Mouse (Mus musculus): ENCODE data around the gene Dlx5. TPM values are rescaled to one million over a fixed set of nuclear protein-coding genes. Genes with fewer than 3 reads are reported as not detected.

Dlx5 gene
- polyA plus RNA-seq, 1 experiment from 2014 or later: 0.34 TPM

- Histone ChIP-seq H3K9me3 (ENCODE audit: control insufficient read depth, low read length) (no peaks in the 10 kb centered on the region), H3K27ac (ENCODE audit: low read depth, low read length) (no peak within 1 kb of the TSS), H3K4me1 (ENCODE audit: control insufficient read depth, insufficient read depth, low read length) (peaks cover 11% of the 10 kb centered on the region; the same call in 1 of the 2 replicates), H3K27me3 (ENCODE audit: control insufficient read depth, insufficient read depth, low read length) (peaks cover 93% of the 10 kb centered on the region), H3K36me3 (ENCODE audit: control insufficient read depth, insufficient read depth, low read length) (no peaks in the 10 kb centered on the region), H3K9ac (ENCODE audit: low read depth, low read length) (peak within 1 kb of the TSS; percentile 40), H3K4me2 (replicated peaks; ENCODE audit: low read depth, low read length) (peak within 1 kb of the TSS; percentile 62), H3K4me3 (ENCODE audit: low read length) (peak within 1 kb of the TSS; percentile 39)
- under 1% methylated on average over 46 of the region's 52 CpGs for WGBS
- ATAC-seq (ENCODE audit: low FRiP score, low TSS enrichment): peak; percentile 72
These were observed 18.6 kb downstream of the Dlx5 start, which contains the start of gene Dlx6 for GRCm38 (mm10) chr6:6863160-6863870. Gene Dlx6, plus strand, starts transcription at chr6:6863334.

GRCm38 (mm10) chr6:6862611-6863010 lies 19.3 kb downstream of the Dlx5 start:
- peak overlapping the region; percentile 62 for H3K4me2 ChIP-seq (replicated peaks; ENCODE audit: low read depth, low read length)
- H3K9me3 ChIP-seq (ENCODE audit: control insufficient read depth, low read length): no peaks in the 10 kb centered on the region
- no peak overlapping the region for H3K27ac ChIP-seq (ENCODE audit: low read depth, low read length)
- under 1% methylated on average over 23 of the region's 23 CpGs for WGBS
- ATAC-seq (ENCODE audit: low FRiP score, low TSS enrichment): peak; percentile 64
- peaks cover 96% of the 10 kb centered on the region for H3K27me3 ChIP-seq (ENCODE audit: control insufficient read depth, insufficient read depth, low read length)
- H3K36me3 ChIP-seq (ENCODE audit: control insufficient read depth, insufficient read depth, low read length): no peaks in the 10 kb centered on the region
- peaks cover 11% of the 10 kb centered on the region; the same call in 1 of the 2 replicates for H3K4me1 ChIP-seq (ENCODE audit: control insufficient read depth, insufficient read depth, low read length)
- no peak overlapping the region for H3K9ac ChIP-seq (ENCODE audit: low read depth, low read length)
- H3K4me3 ChIP-seq (ENCODE audit: low read length): peak overlapping the region; percentile 39

GRCm38 (mm10) chr6:6861798-6862428 lies 20.0 kb downstream of the Dlx5 start:
- H3K27me3 ChIP-seq (ENCODE audit: control insufficient read depth, insufficient read depth, low read length): peaks cover 96% of the 10 kb centered on the region
- H3K36me3 ChIP-seq (ENCODE audit: control insufficient read depth, insufficient read depth, low read length): no peaks in the 10 kb centered on the region
- H3K9ac ChIP-seq (ENCODE audit: low read depth, low read length): no peak overlapping the region
- H3K4me1 ChIP-seq (ENCODE audit: control insufficient read depth, insufficient read depth, low read length): peaks cover 11% of the 10 kb centered on the region; the same call in 1 of the 2 replicates
- H3K27ac ChIP-seq (ENCODE audit: low read depth, low read length): no peak overlapping the region
- no peak overlapping the region for H3K4me3 ChIP-seq (ENCODE audit: low read length)
- 2% methylated on average over 11 of the region's 11 CpGs for WGBS
- no peak overlapping the region for H3K4me2 ChIP-seq (replicated peaks; ENCODE audit: low read depth, low read length)
- H3K9me3 ChIP-seq (ENCODE audit: control insufficient read depth, low read length): no peaks in the 10 kb centered on the region
- ATAC-seq (ENCODE audit: low FRiP score, low TSS enrichment): no peak

GRCm38 (mm10) chr6:6861086-6861797 lies 20.6 kb downstream of the Dlx5 start:
- ATAC-seq (ENCODE audit: low FRiP score, low TSS enrichment): no peak
- Histone ChIP-seq H3K4me3 (ENCODE audit: low read length) (0 out of 2 replicates have a peak overlapping the region, but pooled peaks have one; percentile 6), H3K36me3 (ENCODE audit: control insufficient read depth, insufficient read depth, low read length) (no peaks in the 10 kb centered on the region), H3K9ac (ENCODE audit: low read depth, low read length) (no peak overlapping the region), H3K27me3 (ENCODE audit: control insufficient read depth, insufficient read depth, low read length) (peaks cover 96% of the 10 kb centered on the region), H3K4me2 (replicated peaks; ENCODE audit: low read depth, low read length) (no peak overlapping the region), H3K27ac (ENCODE audit: low read depth, low read length) (no peak overlapping the region), H3K4me1 (ENCODE audit: control insufficient read depth, insufficient read depth, low read length) (peaks cover 11% of the 10 kb centered on the region; the same call in 1 of the 2 replicates), H3K9me3 (ENCODE audit: control insufficient read depth, low read length) (no peaks in the 10 kb centered on the region)
- under 1% methylated on average over 21 of the region's 21 CpGs for WGBS

GRCm38 (mm10) chr6:6860411-6861085 lies 21.3 kb downstream of the Dlx5 start:
- no peaks in the 10 kb centered on the region for H3K36me3 ChIP-seq (ENCODE audit: control insufficient read depth, insufficient read depth, low read length)
- WGBS: under 1% methylated on average over 33 of the region's 33 CpGs
- no peak overlapping the region for H3K27ac ChIP-seq (ENCODE audit: low read depth, low read length)
- H3K9me3 ChIP-seq (ENCODE audit: control insufficient read depth, low read length): no peaks in the 10 kb centered on the region
- H3K4me1 ChIP-seq (ENCODE audit: control insufficient read depth, insufficient read depth, low read length): peaks cover 11% of the 10 kb centered on the region; the same call in 1 of the 2 replicates
- H3K4me2 ChIP-seq (replicated peaks; ENCODE audit: low read depth, low read length): no peak overlapping the region
- peaks cover 96% of the 10 kb centered on the region for H3K27me3 ChIP-seq (ENCODE audit: control insufficient read depth, insufficient read depth, low read length)
- no peak overlapping the region for H3K9ac ChIP-seq (ENCODE audit: low read depth, low read length)
- ATAC-seq (ENCODE audit: low FRiP score, low TSS enrichment): no peak
- H3K4me3 ChIP-seq (ENCODE audit: low read length): peak overlapping the region; percentile 6; the same call in 1 of the 2 replicates

- H3K27ac ChIP-seq (ENCODE audit: low read depth, low read length): no peak overlapping the region
- H3K9me3 ChIP-seq (ENCODE audit: control insufficient read depth, low read length): no peaks in the 10 kb centered on the region
- WGBS: under 1% methylated on average over 21 of the region's 21 CpGs
- H3K4me1 ChIP-seq (ENCODE audit: control insufficient read depth, insufficient read depth, low read length): peaks cover 11% of the 10 kb centered on the region; the same call in 1 of the 2 replicates
- peaks cover 96% of the 10 kb centered on the region for H3K27me3 ChIP-seq (ENCODE audit: control insufficient read depth, insufficient read depth, low read length)
- ATAC-seq (ENCODE audit: low FRiP score, low TSS enrichment): no peak
- H3K4me3 ChIP-seq (ENCODE audit: low read length): no peak overlapping the region; the same call in 1 of the 2 replicates
- H3K4me2 ChIP-seq (replicated peaks; ENCODE audit: low read depth, low read length): no peak overlapping the region
- no peaks in the 10 kb centered on the region for H3K36me3 ChIP-seq (ENCODE audit: control insufficient read depth, insufficient read depth, low read length)
- no peak overlapping the region for H3K9ac ChIP-seq (ENCODE audit: low read depth, low read length)
These were observed 21.9 kb downstream of the Dlx5 start for GRCm38 (mm10) chr6:6859950-6860410.

GRCm38 (mm10) chr6:6859111-6859949 lies 22.6 kb downstream of the Dlx5 start:
- Histone ChIP-seq H3K4me1 (ENCODE audit: control insufficient read depth, insufficient read depth, low read length) (peaks cover 11% of the 10 kb centered on the region; the same call in 1 of the 2 replicates), H3K4me3 (ENCODE audit: low read length) (no peak overlapping the region), H3K27ac (ENCODE audit: low read depth, low read length) (no peak overlapping the region), H3K36me3 (ENCODE audit: control insufficient read depth, insufficient read depth, low read length) (no peaks in the 10 kb centered on the region), H3K9me3 (ENCODE audit: control insufficient read depth, low read length) (no peaks in the 10 kb centered on the region), H3K9ac (ENCODE audit: low read depth, low read length) (no peak overlapping the region), H3K27me3 (ENCODE audit: control insufficient read depth, insufficient read depth, low read length) (peaks cover 97% of the 10 kb centered on the region), H3K4me2 (replicated peaks; ENCODE audit: low read depth, low read length) (no peak overlapping the region)
- WGBS: 1% methylated on average over 19 of the region's 19 CpGs
- no peak for ATAC-seq (ENCODE audit: low FRiP score, low TSS enrichment)

GRCm38 (mm10) chr6:6858571-6858970 lies 23.3 kb downstream of the Dlx5 start:
- no peak overlapping the region for H3K27ac ChIP-seq (ENCODE audit: low read depth, low read length)
- ATAC-seq (ENCODE audit: low FRiP score, low TSS enrichment): no peak
- peaks cover 97% of the 10 kb centered on the region for H3K27me3 ChIP-seq (ENCODE audit: control insufficient read depth, insufficient read depth, low read length)
- no peak overlapping the region for H3K4me3 ChIP-seq (ENCODE audit: low read length)
- no peak overlapping the region for H3K4me2 ChIP-seq (replicated peaks; ENCODE audit: low read depth, low read length)
- H3K9me3 ChIP-seq (ENCODE audit: control insufficient read depth, low read length): no peaks in the 10 kb centered on the region
- 0% methylated on average over 1 of the region's 1 CpGs for WGBS
- H3K9ac ChIP-seq (ENCODE audit: low read depth, low read length): no peak overlapping the region
- H3K36me3 ChIP-seq (ENCODE audit: control insufficient read depth, insufficient read depth, low read length): no peaks in the 10 kb centered on the region
- H3K4me1 ChIP-seq (ENCODE audit: control insufficient read depth, insufficient read depth, low read length): peaks cover 9% of the 10 kb centered on the region; the same call in 1 of the 2 replicates
